Mouse (Mus musculus) liver, postnatal 0 days (tissue): ENCODE measurements at regions not wholly inside any gene's neighbourhood (a gene's known extent, or its start where the extent isn't known, plus 50 kb on each side); places are given as distances from the start of the nearest gene placed in this dataset.
A peak's percentile ranks its signal among the peaks of the same experiment; 100 is the strongest.

ENCODE experiments used
- ATAC-seq: fragments of 200-750 bp; cut with Nextera tagmentation; 2 replicates; pipeline ENCODE4 v1.8.0; 2017; ENCODE audit warnings: mild to moderate bottlenecking, moderate library complexity
- DNase-seq: peaks from one replicate; pipeline ENCODE4 v3.0.0-alpha.2; 2016
- H3K27ac ChIP-seq: fragments of 300-500 bp; sonication (generic); 2 replicates; pipeline ENCODE4 v1.5.1; 2014; ENCODE audit warnings: antibody characterized with exemption, moderate library complexity, mild to moderate bottlenecking, low read depth
- H3K27me3 ChIP-seq: fragments of 300-500 bp; sonication (generic); 2 replicates; pipeline ENCODE4 v1.6.1; 2014; ENCODE audit warnings: low read length, control low read depth, mixed read lengths; ENCODE audit not compliant: insufficient read depth
- H3K36me3 ChIP-seq: fragments of 300-500 bp; sonication (generic); replicated peaks from 2 replicates; pipeline ENCODE4 v1.6.1; 2014; ENCODE audit warnings: mild to moderate bottlenecking, control low read depth, low read length, moderate library complexity, mixed read lengths; ENCODE audit not compliant: insufficient read depth
- H3K4me1 ChIP-seq: fragments of 300-500 bp; sonication (generic); 2 replicates; pipeline ENCODE4 v1.6.1; 2014; ENCODE audit warnings: antibody characterized with exemption, mild to moderate bottlenecking, control low read depth; ENCODE audit not compliant: insufficient read depth
- H3K4me2 ChIP-seq: fragments of 300-500 bp; sonication (generic); 2 replicates; pipeline ENCODE4 v1.6.1; 2014; ENCODE audit warnings: low read depth, mild to moderate bottlenecking, low read length, moderate library complexity, mixed read lengths
- H3K4me3 ChIP-seq: fragments of 300-500 bp; sonication (generic); 2 replicates; pipeline ENCODE4 v1.5.1; 2014; ENCODE audit warnings: low read depth, low read length
- H3K9ac ChIP-seq: fragments of 300-500 bp; sonication (generic); replicated peaks from 2 replicates; pipeline ENCODE4 v1.6.1; 2014; ENCODE audit warnings: mild to moderate bottlenecking, moderate library complexity
- H3K9me3 ChIP-seq: fragments of 300-500 bp; sonication (generic); 2 replicates; pipeline ENCODE4 v1.6.1; 2016; ENCODE audit warnings: mild to moderate bottlenecking, control low read depth, low read length, mixed read lengths
- CTCF ChIP-seq: sonication (generic); IDR thresholded peaks from 2 replicates; pipeline ENCODE4 v1.5.1; 2016; ENCODE audit warnings: antibody characterized with exemption, low read depth
- EP300 ChIP-seq: IDR thresholded peaks from 2 replicates; pipeline ENCODE4 v1.6.1; 2016; ENCODE audit warnings: antibody characterized with exemption, low read depth, mild to moderate bottlenecking
- WGBS: fragments of 180-500 bp; shearing (Covaris S2); extraction: QIAGEN DNeasy Blood & Tissue Kit; methylation state at CpG from one replicate; pipeline ENCODE4 v1.1.7; 2014; ENCODE audit not compliant: insufficient replicate concordance; 5-methylcytosine and 5-hydroxymethylcytosine counted together

- H3K4me3 ChIP-seq, result no peak overlapping the region
- H3K9ac ChIP-seq, result no peak overlapping the region
- no peak for DNase-seq
- no peak for ATAC-seq
- TF ChIP-seq EP300, result no peak
- TF ChIP-seq CTCF, result no peak
- H3K4me1 ChIP-seq, result no peaks in the 10 kb centered on the region
- no peaks in the 10 kb centered on the region; the same call in 1 of the 2 replicates for H3K9me3 ChIP-seq
- 74% methylated on average over 10 of the region's 10 CpGs for WGBS
- no peaks in the 10 kb centered on the region for H3K27me3 ChIP-seq
- H3K27ac ChIP-seq, result no peak overlapping the region
- no peaks in the 10 kb centered on the region for H3K36me3 ChIP-seq
- H3K4me2 ChIP-seq, result no peak overlapping the region
Measured at GRCm38 (mm10) chr17:45834518-45835071, 101.0 kb upstream of the 1600014C23Rik start.

- Histone ChIP-seq H3K27ac (no peak overlapping the region), H3K4me3 (no peak overlapping the region), H3K9me3 (no peaks in the 10 kb centered on the region; the same call in 1 of the 2 replicates), H3K4me2 (no peak overlapping the region), H3K4me1 (no peaks in the 10 kb centered on the region), H3K36me3 (no peaks in the 10 kb centered on the region), H3K27me3 (no peaks in the 10 kb centered on the region), H3K9ac (no peak overlapping the region)
- TF ChIP-seq CTCF, result peak; percentile 39
- TF ChIP-seq EP300, result no peak
- WGBS, result 83% methylated on average over 5 of the region's 5 CpGs
- DNase-seq (no peak), ATAC-seq (no peak)
Measured at GRCm38 (mm10) chr17:45830324-45830723, 96.7 kb upstream of the 1600014C23Rik start.

- H3K27me3 ChIP-seq, result no peaks in the 10 kb centered on the region
- ATAC-seq (no peak), DNase-seq (no peak)
- 81% methylated on average over 9 of the region's 9 CpGs for WGBS
- H3K27ac ChIP-seq, result no peak overlapping the region
- no peak overlapping the region for H3K9ac ChIP-seq
- H3K9me3 ChIP-seq, result no peaks in the 10 kb centered on the region; the same call in 1 of the 2 replicates
- no peak for TF ChIP-seq CTCF
- TF ChIP-seq EP300, result no peak
- H3K4me2 ChIP-seq, result no peak overlapping the region
- H3K4me1 ChIP-seq, result no peaks in the 10 kb centered on the region
- no peaks in the 10 kb centered on the region for H3K36me3 ChIP-seq
- H3K4me3 ChIP-seq, result no peak overlapping the region
Measured at GRCm38 (mm10) chr17:45829571-45829970, 95.9 kb upstream of the 1600014C23Rik start.

- ATAC-seq (no peak), DNase-seq (no peak)
- H3K4me3 ChIP-seq, result no peak overlapping the region
- TF ChIP-seq CTCF (no peak), EP300 (no peak)
- H3K9ac ChIP-seq, result no peak overlapping the region
- H3K4me2 ChIP-seq, result no peak overlapping the region
- WGBS, result 80% methylated on average over 11 of the region's 11 CpGs
- no peak overlapping the region for H3K27ac ChIP-seq
- no peaks in the 10 kb centered on the region; the same call in 1 of the 2 replicates for H3K9me3 ChIP-seq
- no peaks in the 10 kb centered on the region for H3K4me1 ChIP-seq
- H3K36me3 ChIP-seq, result no peaks in the 10 kb centered on the region
- H3K27me3 ChIP-seq, result no peaks in the 10 kb centered on the region
Measured at GRCm38 (mm10) chr17:45828843-45829242, 95.2 kb upstream of the 1600014C23Rik start.

- WGBS, result 49% methylated on average over 9 of the region's 9 CpGs
- H3K4me3 ChIP-seq, result no peak overlapping the region
- no peaks in the 10 kb centered on the region for H3K36me3 ChIP-seq
- no peaks in the 10 kb centered on the region for H3K4me1 ChIP-seq
- ATAC-seq, result no peak
- no peak for DNase-seq
- no peak overlapping the region for H3K4me2 ChIP-seq
- H3K27me3 ChIP-seq, result no peaks in the 10 kb centered on the region
- no peak for TF ChIP-seq EP300
- no peak for TF ChIP-seq CTCF
- H3K9me3 ChIP-seq, result no peaks in the 10 kb centered on the region; the same call in 1 of the 2 replicates
- no peak overlapping the region for H3K27ac ChIP-seq
- H3K9ac ChIP-seq, result no peak overlapping the region
Measured at GRCm38 (mm10) chr17:45828284-45828824, 94.7 kb upstream of the 1600014C23Rik start.

GRCm38 (mm10) chr17:45824977-45825376 lies 91.3 kb upstream of the 1600014C23Rik start:
- TF ChIP-seq CTCF (no peak), EP300 (no peak)
- Histone ChIP-seq H3K27me3 (no peaks in the 10 kb centered on the region; the same call in 1 of the 2 replicates), H3K9ac (no peak overlapping the region), H3K27ac (no peak overlapping the region), H3K9me3 (no peaks in the 10 kb centered on the region), H3K4me2 (no peak overlapping the region), H3K4me1 (no peaks in the 10 kb centered on the region), H3K36me3 (no peaks in the 10 kb centered on the region), H3K4me3 (no peak overlapping the region)
- ATAC-seq, result no peak
- no peak for DNase-seq
- 62% methylated on average over 8 of the region's 8 CpGs for WGBS
